ENCODE assay signal across 8 mouse cellular contexts in genomic region chr4:133887672-133888453, GRCm38 (mm10). TPM values are rescaled to one million over a fixed set of nuclear protein-coding genes. Genes with fewer than 3 reads are reported as not detected.
DNase-seq lines count a peak whose midpoint lies in the region; ATAC-seq and TF ChIP-seq lines count a peak whose summit lies in the region.

Gene Rps6ka1, minus strand, starts transcription at chr4:133887797.

- H3K9ac ChIP-seq in forebrain, embryonic 16.5 days (replicated peaks; ENCODE audit: low read depth, low read length), result peak within 1 kb of the TSS; percentile 87
- H3K9ac ChIP-seq in liver, embryonic 16.5 days (ENCODE audit: low read depth, low read length), result peak within 1 kb of the TSS; percentile 65
- peak within 1 kb of the TSS; percentile 90 for H3K9ac ChIP-seq in neural tube, embryonic 13.5 days

- peak within 1 kb of the TSS; percentile 93 for H3K4me2 ChIP-seq in forebrain, embryonic 16.5 days (ENCODE audit: low read length)
- peak within 1 kb of the TSS; percentile 89 for H3K4me2 ChIP-seq in liver, embryonic 16.5 days (ENCODE audit: low read depth, low read length)
- H3K4me2 ChIP-seq in neural tube, embryonic 13.5 days, result peak within 1 kb of the TSS; percentile 79

- H3K9me3 ChIP-seq in forebrain, embryonic 16.5 days (ENCODE audit: control insufficient read depth, low read length), result no peaks in the 10 kb centered on the region
- H3K9me3 ChIP-seq in liver, embryonic 16.5 days (replicated peaks; ENCODE audit: control insufficient read depth, low read length), result no peaks in the 10 kb centered on the region
- H3K9me3 ChIP-seq in neural tube, embryonic 13.5 days, result no peaks in the 10 kb centered on the region

- ATAC-seq in forebrain, embryonic 16.5 days, result peak; percentile 92
- ATAC-seq in liver, embryonic 16.5 days (ENCODE audit: low read depth), result peak; percentile 76
- peak; percentile 90 for ATAC-seq in neural tube, embryonic 13.5 days (ENCODE audit: low read depth)

- H3K27me3 ChIP-seq in forebrain, embryonic 16.5 days (replicated peaks; ENCODE audit: control insufficient read depth, insufficient read depth, low read length), result no peaks in the 10 kb centered on the region
- H3K27me3 ChIP-seq in liver, embryonic 16.5 days (ENCODE audit: control insufficient read depth, insufficient read depth, low read depth, low read length), result peaks cover 27% of the 10 kb centered on the region
- no peaks in the 10 kb centered on the region for H3K27me3 ChIP-seq in neural tube, embryonic 13.5 days
- H3K27me3 ChIP-seq in thymus, adult 2 months (ENCODE audit: control insufficient read depth, insufficient read depth, low read length), result no peaks in the 10 kb centered on the region

- no peaks in the 10 kb centered on the region for H3K36me3 ChIP-seq in forebrain, embryonic 16.5 days (ENCODE audit: control insufficient read depth, insufficient read depth)
- no peaks in the 10 kb centered on the region for H3K36me3 ChIP-seq in liver, embryonic 16.5 days (ENCODE audit: control insufficient read depth, insufficient read depth)
- no peaks in the 10 kb centered on the region for H3K36me3 ChIP-seq in neural tube, embryonic 13.5 days
- no peaks in the 10 kb centered on the region for H3K36me3 ChIP-seq in thymus, adult 2 months (ENCODE audit: control insufficient read depth, insufficient read depth, low read length)

- WGBS in forebrain, embryonic 16.5 days, result under 1% methylated on average over 55 of the region's 61 CpGs
- under 1% methylated on average over 46 of the region's 61 CpGs for WGBS in liver, embryonic 16.5 days (ENCODE audit: insufficient replicate concordance)
- WGBS in neural tube, embryonic 13.5 days, result under 1% methylated on average over 60 of the region's 61 CpGs
- WGBS in thymus, adult 2 months, result under 1% methylated on average over 61 of the region's 61 CpGs

- intact Hi-C loops in heart, postnatal 14 days (cut with DNase I), result no loop called here

- peaks cover 9% of the 10 kb centered on the region for H3K4me1 ChIP-seq in forebrain, embryonic 16.5 days (replicated peaks; ENCODE audit: control insufficient read depth, insufficient read depth, low read length)
- peaks cover 12% of the 10 kb centered on the region for H3K4me1 ChIP-seq in liver, embryonic 16.5 days (ENCODE audit: control insufficient read depth, low read depth, low read length)
- H3K4me1 ChIP-seq in neural tube, embryonic 13.5 days (replicated peaks), result peaks cover 21% of the 10 kb centered on the region
- peaks cover 36% of the 10 kb centered on the region for H3K4me1 ChIP-seq in thymus, adult 2 months (replicated peaks; ENCODE audit: control insufficient read depth, insufficient read depth, low read length)

- peak within 1 kb of the TSS; percentile 62 for H3K27ac ChIP-seq in forebrain, embryonic 16.5 days (ENCODE audit: low read length)
- H3K27ac ChIP-seq in liver, embryonic 16.5 days (ENCODE audit: low read length), result peak within 1 kb of the TSS; percentile 48
- peak within 1 kb of the TSS; percentile 76 for H3K27ac ChIP-seq in neural tube, embryonic 13.5 days (replicated peaks)
- H3K27ac ChIP-seq in thymus, adult 2 months (ENCODE audit: control insufficient read depth, insufficient read depth, low read length), result no peak within 1 kb of the TSS

- DNase-seq in ES-CJ7 (ENCODE audit: low read depth, low spot score), result peak; percentile 96
- DNase-seq in cerebellum, adult 18-20 months, result peak; percentile 71 to 87
- DNase-seq in heart, postnatal 14 days, result peak; percentile 66 to 74
- peak; percentile 82 to 91 for DNase-seq in kidney, postnatal 4 days
- peak; percentile 64 for DNase-seq in thymus, adult 2 months

- TF ChIP-seq POLR2A in thymus, adult 2 months (IDR thresholded peaks at IDR 0.05; ENCODE audit: control insufficient read depth, extremely low read depth, insufficient read depth, low read length, poor library complexity), result peak; percentile 40

- TF ChIP-seq CTCF in thymus, adult 2 months (IDR thresholded peaks at IDR 0.05; ENCODE audit: borderline replicate concordance, control insufficient read depth, extremely low read depth, insufficient read depth, low read length, poor library complexity), result peak; percentile 6; the same call in 1 of the 2 replicates

- H3K4me3 ChIP-seq in forebrain, embryonic 16.5 days (replicated peaks; ENCODE audit: low read length), result peak within 1 kb of the TSS; percentile 71
- H3K4me3 ChIP-seq in liver, embryonic 16.5 days (ENCODE audit: low read depth, low read length), result peak within 1 kb of the TSS; percentile 68
- peak within 1 kb of the TSS; percentile 69 for H3K4me3 ChIP-seq in neural tube, embryonic 13.5 days
- peak within 1 kb of the TSS; percentile 84 for H3K4me3 ChIP-seq in thymus, adult 2 months (ENCODE audit: control insufficient read depth, insufficient read depth, low read length)

RNA-seq across cellular contexts. Expression of gene Rps6ka1, which starts in this region (rescaled TPM):
- polyA plus RNA-seq in forebrain, embryonic 16.5 days (2015; fragmentation: Nextera tagmentation; extraction: Ambion mirVana), result 17.6 and 19.2 TPM in 2 replicates
- 1 to 10 TPM; 7.4 to 9.3 TPM for total RNA-seq in heart, postnatal 14 days (2021)
- polyA plus RNA-seq in liver, embryonic 16.5 days (2015; fragmentation: Nextera tagmentation; extraction: Ambion mirVana), result 69.9 and 79.4 TPM in 2 replicates
- 21.3 and 21.8 TPM in 2 replicates for polyA plus RNA-seq in neural tube, embryonic 13.5 days (2015; fragmentation: Nextera tagmentation; extraction: Ambion mirVana)
- 79.3 and 84.0 TPM in 2 replicates for polyA plus RNA-seq in thymus, adult 2 months (2012; rRNA removed)
